Mouse (Mus musculus): ENCODE data around the gene Egfl7.

DNA sequence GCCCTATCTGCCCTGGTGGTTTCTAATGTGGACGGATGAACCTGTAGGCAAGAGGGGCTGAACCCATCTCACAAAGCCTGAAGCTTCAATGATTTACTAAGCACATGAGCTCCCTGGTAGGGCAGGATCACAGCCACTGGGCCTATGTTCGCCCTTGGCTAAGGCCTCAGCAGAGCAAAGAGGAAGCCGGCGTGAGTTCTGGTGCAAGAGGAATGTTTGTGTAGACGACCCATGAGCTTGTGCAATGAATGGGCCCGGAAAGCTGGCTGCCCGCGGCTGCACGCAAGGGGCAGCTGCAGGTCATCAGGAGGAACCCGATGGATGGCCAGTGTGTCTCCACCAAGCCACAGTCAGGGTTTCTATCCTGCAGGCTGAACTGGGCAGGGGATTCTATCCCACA lies 30.0 kb upstream of the Egfl7 start:
- TF ChIP-seq CTCF (IDR thresholded peaks at IDR 0.05; ENCODE audit: borderline replicate concordance, control insufficient read depth, extremely low read depth, insufficient read depth, low read length, poor library complexity) = no peak
- TF ChIP-seq POLR2A (IDR thresholded peaks at IDR 0.05; ENCODE audit: control insufficient read depth, extremely low read depth, insufficient read depth, low read length, poor library complexity) = no peak

Measured in thymus, adult 2 months (tissue).